Mouse (Mus musculus) embryo, embryonic 10.5 days (tissue): ENCODE results near the gene Nat8.
"Not testable (repeated sequence)": the region's sequence is repeated elsewhere in the genome, so short reads cannot be mapped to it uniquely, and the experiment has no call there.

Experiments
- DNase-seq: peaks from one replicate; pipeline ENCODE4 v3.0.0-alpha.2; 2015; ENCODE audit warnings: low spot score

Gene Nat8

DNA sequence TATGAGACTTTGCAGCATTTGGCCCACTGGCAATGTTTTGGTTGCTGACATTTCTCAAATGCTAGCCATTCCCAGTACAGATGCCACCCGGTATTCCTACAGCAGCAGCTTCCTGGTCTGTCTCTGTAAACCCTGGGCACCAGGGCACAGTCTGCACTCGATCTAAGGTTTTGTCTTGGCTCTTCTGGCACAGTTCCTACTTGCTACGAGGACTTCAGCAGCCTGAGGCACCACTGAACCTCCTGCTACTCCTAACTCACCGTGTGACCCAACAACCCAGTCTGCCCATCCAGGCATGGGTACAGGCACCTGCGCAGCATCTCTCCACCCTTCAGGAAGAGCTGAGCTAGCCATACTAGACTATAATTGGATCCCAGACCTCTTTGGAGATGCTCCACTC is 4.2 kb upstream of the Nat8 start:
- not testable (repeated sequence) for DNase-seq

DNA sequence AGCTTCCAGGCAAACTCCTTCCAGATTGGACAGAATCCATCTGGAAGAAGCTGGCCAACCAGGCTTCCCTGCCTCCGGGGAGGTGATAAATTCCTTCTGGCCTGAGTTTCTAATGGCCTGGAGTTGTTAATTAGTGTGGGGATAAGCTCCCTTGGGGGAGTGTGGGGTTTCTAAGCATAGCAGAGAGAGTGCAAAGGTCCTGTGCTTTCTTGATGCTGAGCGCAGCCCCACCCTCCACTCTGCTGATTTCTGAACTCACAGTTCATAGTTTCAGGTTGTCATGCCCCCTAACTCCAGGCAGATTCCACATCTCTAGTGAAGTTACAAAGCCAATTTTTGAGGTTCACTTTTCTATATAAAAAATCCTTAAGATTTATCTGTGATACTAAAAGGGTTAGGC is 3.2 kb upstream of the Nat8 start:
- not testable (repeated sequence) for DNase-seq

- DNase-seq: not testable (repeated sequence)
These were observed 2.7 kb upstream of the Nat8 start for GRCm38 (mm10) chr6:85834504-85835100.

GRCm38 (mm10) chr6:85829462-85829861 is 2.4 kb downstream of the Nat8 start:
- no peak for DNase-seq

DNA sequence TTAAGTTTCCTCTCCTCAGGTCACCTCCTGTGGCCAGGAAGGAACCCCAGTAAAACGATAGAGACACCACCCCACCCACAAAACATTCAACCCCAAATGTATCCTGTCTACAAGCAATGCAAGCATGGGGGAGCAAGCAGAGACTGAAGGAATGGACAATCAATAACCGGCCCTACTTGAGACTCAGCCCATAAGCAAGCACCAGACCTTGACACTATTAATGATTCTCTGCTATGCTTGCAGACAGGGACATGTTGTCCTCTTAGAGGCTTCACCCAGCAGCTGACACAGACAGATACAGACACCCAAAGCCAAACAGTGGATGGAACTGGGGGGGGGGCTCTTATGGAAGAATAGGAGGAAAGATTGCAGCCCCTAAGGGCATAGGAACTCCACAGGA is 6.0 kb downstream of the Nat8 start:
- DNase-seq: no peak

GRCm38 (mm10) chr6:85823382-85824090 is 8.3 kb downstream of the Nat8 start:
- no peak for DNase-seq

DNA sequence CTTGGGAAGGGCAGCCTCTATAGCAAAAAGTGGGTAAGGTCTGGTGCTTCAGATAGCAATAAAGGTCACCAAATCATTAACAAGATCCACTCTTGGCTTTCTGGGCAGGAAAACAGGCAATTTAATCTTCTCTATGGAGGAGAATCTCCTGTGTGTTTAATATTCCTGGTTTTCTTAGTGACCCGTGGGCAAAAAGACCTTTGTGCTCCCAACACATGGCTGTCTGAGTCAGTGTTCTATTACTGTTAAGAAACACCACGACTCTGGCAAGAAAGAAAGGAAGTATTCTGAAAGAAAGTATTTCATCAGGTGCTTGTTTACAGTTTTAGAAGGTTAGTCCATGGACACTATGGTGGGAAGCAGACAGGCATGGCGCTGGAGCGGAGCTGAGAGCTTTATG is 9.6 kb downstream of the Nat8 start:
- no peak for DNase-seq

GRCm38 (mm10) chr6:85820837-85821236 is 11.0 kb downstream of the Nat8 start, which contains the start of the genes Nat8f6 and Nat8f5:
Nat8f6 (minus strand) TSS chr6:85820954.
Nat8f5 (minus strand) TSS chr6:85820972.
- DNase-seq: no peak

GRCm38 (mm10) chr6:85818338-85818737 is 13.5 kb downstream of the Nat8 start:
- DNase-seq: no peak

DNA sequence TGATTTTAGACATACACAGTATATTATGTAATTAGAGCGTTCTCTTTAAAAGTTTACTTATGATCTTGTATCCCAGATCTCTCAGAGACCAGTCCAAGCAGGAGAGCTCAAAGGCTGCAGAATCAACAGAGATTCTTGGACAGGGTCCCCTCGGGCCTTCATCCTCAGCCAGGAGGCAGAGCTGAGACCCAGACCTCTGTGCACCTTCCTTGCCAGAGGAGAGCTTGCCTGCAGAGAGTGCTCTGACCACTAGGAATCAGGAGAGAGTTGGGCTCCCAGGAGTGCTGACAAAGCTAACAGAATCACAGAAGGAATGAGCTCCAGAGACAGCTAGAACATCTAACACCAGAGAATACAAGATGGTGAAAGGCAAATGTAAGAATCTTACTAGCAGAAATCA is 18.5 kb downstream of the Nat8 start:
- DNase-seq: no peak

DNA sequence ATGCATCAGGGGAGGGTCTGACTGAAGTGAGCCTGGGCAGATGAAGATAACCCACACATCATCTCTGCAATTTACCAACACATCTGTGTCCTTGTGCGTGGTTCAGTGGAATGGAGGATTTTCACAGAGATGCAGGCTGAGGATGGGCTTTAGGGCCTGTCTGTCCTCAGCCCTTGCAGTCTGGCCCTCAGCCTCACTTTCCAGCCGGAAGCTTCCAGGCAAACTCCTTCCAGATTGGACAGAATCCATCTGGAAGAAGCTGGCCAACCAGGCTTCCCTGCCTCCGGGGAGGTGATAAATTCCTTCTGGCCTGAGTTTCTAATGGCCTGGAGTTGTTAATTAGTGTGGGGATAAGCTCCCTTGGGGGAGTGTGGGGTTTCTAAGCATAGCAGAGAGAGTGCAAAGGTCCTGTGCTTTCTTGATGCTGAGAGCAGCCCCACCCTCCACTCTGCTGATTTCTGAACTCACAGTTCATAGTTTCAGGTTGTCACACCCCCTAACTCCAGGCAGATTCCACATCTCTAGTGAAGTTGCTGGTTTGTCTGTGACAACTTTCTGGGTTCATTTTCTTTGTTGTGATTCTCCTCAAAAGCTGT is 20.8 kb downstream of the Nat8 start:
- not testable (repeated sequence) for DNase-seq

DNA sequence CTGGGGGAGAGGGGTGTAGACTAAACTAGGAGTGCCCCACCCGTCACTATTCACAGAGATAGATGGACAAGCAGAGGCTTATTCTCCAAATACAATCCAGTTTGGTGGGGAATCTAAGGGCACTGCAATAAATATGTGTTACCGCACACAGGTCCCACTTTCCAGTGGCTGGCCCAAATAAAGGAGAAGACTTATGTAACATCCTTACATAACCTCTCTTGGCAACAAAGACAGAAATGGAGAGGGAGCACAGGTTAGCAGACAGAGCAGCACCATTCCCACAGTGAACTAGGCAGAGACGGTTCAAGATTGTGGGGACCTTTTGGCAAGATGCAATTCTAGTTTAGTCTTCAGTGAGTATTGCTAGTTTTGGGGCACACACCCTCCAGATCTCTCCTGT is 21.4 kb downstream of the Nat8 start:
- not testable (repeated sequence) for DNase-seq

GRCm38 (mm10) chr6:85809784-85810183 is 22.1 kb downstream of the Nat8 start:
- not testable (repeated sequence) for DNase-seq

GRCm38 (mm10) chr6:85803180-85803579 is 28.7 kb downstream of the Nat8 start:
- not testable (repeated sequence) for DNase-seq
